Mouse (Mus musculus) forebrain, embryonic 11.5 days (tissue): Measurements from ENCODE around the gene H2-DMa. TPM values are rescaled to one million over a fixed set of nuclear protein-coding genes. Genes with fewer than 3 reads are reported as not detected.

ENCODE experiments used
- ATAC-seq: fragments of 200-750 bp; cut with Nextera tagmentation; replicated peaks from 2 replicates; pipeline ENCODE4 v1.8.0; 2017; ENCODE audit warnings: moderate TSS enrichment; ENCODE audit not compliant: low FRiP score
- DNase-seq: peaks from one replicate; pipeline ENCODE4 v3.0.0-alpha.2; 2017; ENCODE audit warnings: low spot score
- H3K27ac ChIP-seq: fragments of 300-500 bp; sonication (generic); 2 replicates; pipeline ENCODE4 v1.5.1; 2014; ENCODE audit warnings: low read depth, low read length
- H3K27me3 ChIP-seq: fragments of 300-500 bp; sonication (generic); 2 replicates; pipeline ENCODE4 v1.6.1; 2014; ENCODE audit warnings: mild to moderate bottlenecking, low read length, mixed read lengths; ENCODE audit not compliant: control insufficient read depth, insufficient read depth
- H3K36me3 ChIP-seq: fragments of 300-500 bp; sonication (generic); 2 replicates; pipeline ENCODE4 v1.6.1; 2014; ENCODE audit warnings: mild to moderate bottlenecking, low read length, moderate library complexity, mixed read lengths; ENCODE audit not compliant: control insufficient read depth, insufficient read depth
- H3K4me1 ChIP-seq: fragments of 300-500 bp; sonication (generic); replicated peaks from 2 replicates; pipeline ENCODE4 v1.6.1; 2014; ENCODE audit warnings: low read length, mixed read lengths; ENCODE audit not compliant: control insufficient read depth, insufficient read depth
- H3K4me2 ChIP-seq: fragments of 300-500 bp; sonication (generic); 2 replicates; pipeline ENCODE4 v1.6.1; 2014; ENCODE audit warnings: low read depth, mild to moderate bottlenecking, low read length, moderate library complexity, mixed read lengths; ENCODE audit not compliant: severe bottlenecking
- H3K4me3 ChIP-seq: fragments of 300-500 bp; sonication (generic); 2 replicates; pipeline ENCODE4 v1.5.1; 2014; ENCODE audit warnings: low read depth, low read length
- H3K9ac ChIP-seq: fragments of 300-500 bp; sonication (generic); 2 replicates; pipeline ENCODE4 v1.6.1; 2014; ENCODE audit warnings: low read length
- H3K9me3 ChIP-seq: fragments of 300-500 bp; sonication (generic); 2 replicates; pipeline ENCODE4 v1.6.1; 2016; ENCODE audit warnings: low read length, mixed read lengths; ENCODE audit not compliant: control insufficient read depth
- WGBS: fragments of 180-500 bp; shearing (Covaris S2); extraction: QIAGEN DNeasy Blood & Tissue Kit; methylation state at CpG from one replicate; pipeline ENCODE4 v1.1.7; 2014; 5-methylcytosine and 5-hydroxymethylcytosine counted together
- polyA plus RNA-seq: library from polyadenylated mRNA; unstranded; fragments of >200 nt; fragmentation: Nextera tagmentation; extraction: Ambion mirVana; gene quantifications from 2 replicates; pipeline ENCODE4 v1.2.1, GENCODE M21; 2014

H2-DMa gene
- polyA plus RNA-seq, 1 experiment from 2014 or later: 8.2 TPM

GRCm38 (mm10) chr17:34124649-34125048 is 5.3 kb downstream of the H2-DMa start:
- Histone ChIP-seq H3K4me1 (peaks cover 11% of the 10 kb centered on the region), H3K27ac (no peak overlapping the region), H3K9me3 (no peaks in the 10 kb centered on the region), H3K9ac (no peak overlapping the region), H3K27me3 (0 out of 2 replicates have a peak, but pooled peaks cover 2% of the 10 kb centered on the region), H3K4me2 (no peak overlapping the region), H3K4me3 (no peak overlapping the region), H3K36me3 (no peaks in the 10 kb centered on the region; the same call in 1 of the 2 replicates)
- no peak for ATAC-seq
- DNase-seq: no peak
- WGBS: 89% methylated on average over 6 of the region's 6 CpGs

- Histone ChIP-seq H3K4me1 (peaks cover 11% of the 10 kb centered on the region), H3K4me2 (no peak overlapping the region)
- WGBS: 64% methylated on average over 9 of the region's 9 CpGs
Measured at GRCm38 (mm10) chr17:34126826-34127420, 7.6 kb downstream of the H2-DMa start.

GRCm38 (mm10) chr17:34127475-34127874 is 8.1 kb downstream of the H2-DMa start:
- H3K9ac ChIP-seq: no peak overlapping the region
- 12% methylated on average over 6 of the region's 6 CpGs for WGBS
- H3K36me3 ChIP-seq: no peaks in the 10 kb centered on the region; the same call in 1 of the 2 replicates
- H3K4me2 ChIP-seq: no peak overlapping the region
- H3K4me3 ChIP-seq: no peak overlapping the region
- H3K27ac ChIP-seq: no peak overlapping the region
- peaks cover 11% of the 10 kb centered on the region for H3K4me1 ChIP-seq
- 0 out of 2 replicates have a peak, but pooled peaks cover 2% of the 10 kb centered on the region for H3K27me3 ChIP-seq
- DNase-seq (no peak), ATAC-seq (no peak)
- H3K9me3 ChIP-seq: no peaks in the 10 kb centered on the region

More at GRCm38 (mm10) chr17:34126826-34127420, 7.6 kb downstream of the H2-DMa start:
- Histone ChIP-seq H3K27ac (0 out of 2 replicates have a peak overlapping the region, but pooled peaks have one; percentile 3), H3K36me3 (no peaks in the 10 kb centered on the region; the same call in 1 of the 2 replicates), H3K9ac (no peak overlapping the region), H3K9me3 (no peaks in the 10 kb centered on the region), H3K4me3 (no peak overlapping the region), H3K27me3 (0 out of 2 replicates have a peak, but pooled peaks cover 2% of the 10 kb centered on the region)
- DNase-seq (no peak), ATAC-seq (no peak)

GRCm38 (mm10) chr17:34128264-34128937 is 9.1 kb downstream of the H2-DMa start:
- Histone ChIP-seq H3K4me1 (peaks cover 8% of the 10 kb centered on the region), H3K27ac (no peak overlapping the region), H3K4me3 (no peak overlapping the region), H3K9ac (no peak overlapping the region; the same call in 1 of the 2 replicates), H3K4me2 (peak overlapping the region; percentile 31; the same call in 1 of the 2 replicates), H3K36me3 (no peaks in the 10 kb centered on the region; the same call in 1 of the 2 replicates), H3K27me3 (0 out of 2 replicates have a peak, but pooled peaks cover 2% of the 10 kb centered on the region), H3K9me3 (no peaks in the 10 kb centered on the region)
- no peak for DNase-seq
- WGBS: 25% methylated on average over 13 of the region's 13 CpGs
- ATAC-seq: no peak

- Histone ChIP-seq H3K27ac (no peak overlapping the region), H3K9me3 (no peaks in the 10 kb centered on the region), H3K4me3 (no peak overlapping the region), H3K27me3 (0 out of 2 replicates have a peak, but pooled peaks cover 2% of the 10 kb centered on the region), H3K4me2 (peak overlapping the region; percentile 31; the same call in 1 of the 2 replicates), H3K36me3 (no peaks in the 10 kb centered on the region; the same call in 1 of the 2 replicates), H3K9ac (no peak overlapping the region; the same call in 1 of the 2 replicates), H3K4me1 (peaks cover 5% of the 10 kb centered on the region)
- ATAC-seq (no peak), DNase-seq (no peak)
- 24% methylated on average over 18 of the region's 18 CpGs for WGBS
Measured at GRCm38 (mm10) chr17:34128944-34129791, 9.8 kb downstream of the H2-DMa start.

- H3K4me2 ChIP-seq: no peak overlapping the region
- no peaks in the 10 kb centered on the region; the same call in 1 of the 2 replicates for H3K36me3 ChIP-seq
- H3K9ac ChIP-seq: no peak overlapping the region
- no peak overlapping the region for H3K4me3 ChIP-seq
- DNase-seq: no peak
- no peak overlapping the region for H3K27ac ChIP-seq
- 0 out of 2 replicates have a peak, but pooled peaks cover 2% of the 10 kb centered on the region for H3K27me3 ChIP-seq
- H3K4me1 ChIP-seq: peaks cover 5% of the 10 kb centered on the region
- no peak for ATAC-seq
- H3K9me3 ChIP-seq: no peaks in the 10 kb centered on the region
- 86% methylated on average over 19 of the region's 19 CpGs for WGBS
Measured at GRCm38 (mm10) chr17:34130073-34130947, 11.0 kb downstream of the H2-DMa start.

GRCm38 (mm10) chr17:34131911-34132310 is 12.6 kb downstream of the H2-DMa start:
- peaks cover 5% of the 10 kb centered on the region for H3K4me1 ChIP-seq
- ATAC-seq (no peak), DNase-seq (no peak)
- H3K4me2 ChIP-seq: no peak overlapping the region
- no peak overlapping the region for H3K4me3 ChIP-seq
- 0 out of 2 replicates have a peak, but pooled peaks cover 2% of the 10 kb centered on the region for H3K27me3 ChIP-seq
- H3K9ac ChIP-seq: no peak overlapping the region
- H3K36me3 ChIP-seq: no peaks in the 10 kb centered on the region
- no peak overlapping the region for H3K27ac ChIP-seq
- 74% methylated on average over 7 of the region's 7 CpGs for WGBS
- H3K9me3 ChIP-seq: no peaks in the 10 kb centered on the region
